Mouse (Mus musculus): ENCODE data around the gene Atmin.

Gene Atmin

DNA sequence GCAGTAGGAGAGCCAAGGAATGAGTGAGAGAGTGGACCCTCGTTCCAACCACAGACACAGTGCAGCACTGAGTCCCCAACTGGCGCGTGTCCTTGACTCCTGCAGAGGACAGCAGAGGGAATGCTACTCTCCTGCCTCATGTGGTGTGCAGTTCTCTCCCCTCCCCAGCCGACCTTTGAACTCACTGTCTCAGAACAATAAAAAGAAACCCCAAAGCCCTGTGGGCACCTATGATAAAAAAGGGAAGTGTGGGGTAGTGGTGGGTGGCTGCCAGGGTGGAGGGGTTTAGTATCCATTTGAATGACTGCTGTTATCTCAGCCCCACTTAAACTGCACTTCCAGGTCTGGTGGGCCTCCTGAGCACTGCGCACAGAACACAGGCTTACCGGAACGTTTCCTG, 4.4 kb downstream of the Atmin start:
- no peak for DNase-seq (ENCODE audit: extremely low spot score, low spot score)

DNA sequence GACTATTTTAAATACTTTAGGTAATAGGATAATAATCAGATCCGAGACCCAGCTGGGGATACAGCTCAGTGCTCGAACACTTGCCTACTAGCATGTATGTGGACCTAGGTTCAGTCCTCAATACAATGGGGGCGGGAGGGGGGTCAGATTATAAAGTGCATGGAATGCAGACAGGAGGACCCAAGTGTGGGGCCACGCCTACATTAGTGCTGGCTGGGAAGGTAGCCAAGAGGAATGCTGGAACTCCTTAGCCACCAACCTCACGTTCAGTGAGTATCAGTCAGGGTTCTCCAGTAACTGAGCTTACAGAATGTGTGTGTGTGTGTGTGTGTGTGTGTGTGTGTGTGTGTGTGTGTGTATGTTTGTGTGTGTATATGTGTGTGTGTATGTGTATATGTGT, 8.2 kb downstream of the Atmin start:
- no peak for DNase-seq (ENCODE audit: extremely low spot score, low spot score)

- DNase-seq (ENCODE audit: extremely low spot score, low spot score), result no peak
Observed at GRCm38 (mm10) chr8:116951778-116952177, 8.6 kb downstream of the Atmin start.

GRCm38 (mm10) chr8:116952428-116952827, 9.2 kb downstream of the Atmin start:
- DNase-seq (ENCODE audit: extremely low spot score, low spot score), result no peak

DNA sequence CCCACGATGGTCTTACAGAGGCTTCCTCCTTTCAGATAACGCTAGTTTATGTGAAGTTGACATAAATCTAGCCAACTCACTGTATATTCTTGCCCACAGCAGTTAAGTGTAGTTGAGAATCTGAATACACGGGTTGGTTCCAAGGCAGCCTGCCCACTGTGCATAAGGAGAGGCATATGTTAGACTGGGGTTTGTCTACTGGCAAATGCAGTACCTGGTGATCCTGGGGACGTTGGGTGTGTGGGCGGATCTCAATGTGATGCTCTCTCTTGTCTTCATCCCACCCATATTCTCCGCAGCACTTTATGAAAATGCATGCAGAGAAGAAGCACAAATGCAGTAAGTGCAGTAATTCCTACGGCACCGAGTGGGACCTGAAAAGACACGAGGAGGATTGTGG, 11.2 kb downstream of the Atmin start:
- DNase-seq (ENCODE audit: extremely low spot score, low spot score), result no peak

GRCm38 (mm10) chr8:116969531-116969930, 26.3 kb downstream of the Atmin start:
- DNase-seq (ENCODE audit: extremely low spot score, low spot score), result no peak

DNA sequence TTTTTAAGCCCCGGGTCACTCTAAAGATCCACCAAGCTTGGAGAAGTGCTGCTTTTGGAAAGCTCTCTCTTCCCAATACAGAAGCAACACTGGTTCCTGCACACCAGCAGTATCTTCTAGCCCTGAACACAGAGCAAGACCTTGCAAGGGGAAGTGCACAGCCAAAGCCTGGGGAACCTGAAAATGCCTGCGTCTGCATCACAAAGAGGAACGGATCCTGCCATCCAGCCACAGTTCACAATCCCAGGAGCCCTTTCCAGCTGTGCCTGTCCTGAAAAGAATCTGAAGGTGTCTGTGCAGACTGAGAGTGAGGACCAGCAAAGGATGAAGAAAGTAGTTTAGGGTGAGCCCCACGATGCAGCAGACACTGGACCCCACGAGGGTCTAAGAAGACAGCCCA, 31.9 kb downstream of the Atmin start:
- DNase-seq (ENCODE audit: extremely low spot score, low spot score), result no peak

GRCm38 (mm10) chr8:116975606-116976005, 32.4 kb downstream of the Atmin start:
- no peak for DNase-seq (ENCODE audit: extremely low spot score, low spot score)

- no peak for DNase-seq (ENCODE audit: extremely low spot score, low spot score)
Observed at GRCm38 (mm10) chr8:116978052-116978451, 34.9 kb downstream of the Atmin start.

- peak; percentile 99 for DNase-seq (ENCODE audit: extremely low spot score, low spot score)
Observed at GRCm38 (mm10) chr8:116978631-116979256, 35.6 kb downstream of the Atmin start, which contains the start of gene 1700030J22Rik. 1700030J22Rik (minus strand) TSS chr8:116978959.

GRCm38 (mm10) chr8:116980117-116980516, 36.9 kb downstream of the Atmin start:
- DNase-seq (ENCODE audit: extremely low spot score, low spot score), result peak; percentile 70

- DNase-seq (ENCODE audit: extremely low spot score, low spot score), result no peak
Observed at GRCm38 (mm10) chr8:116989842-116990241, 46.6 kb downstream of the Atmin start.

GRCm38 (mm10) chr8:116991241-116991640, 48.0 kb downstream of the Atmin start:
- DNase-seq (ENCODE audit: extremely low spot score, low spot score), result no peak

- DNase-seq (ENCODE audit: extremely low spot score, low spot score), result peak; percentile 39
Observed at GRCm38 (mm10) chr8:116992176-116992971, 49.2 kb downstream of the Atmin start.

DNA sequence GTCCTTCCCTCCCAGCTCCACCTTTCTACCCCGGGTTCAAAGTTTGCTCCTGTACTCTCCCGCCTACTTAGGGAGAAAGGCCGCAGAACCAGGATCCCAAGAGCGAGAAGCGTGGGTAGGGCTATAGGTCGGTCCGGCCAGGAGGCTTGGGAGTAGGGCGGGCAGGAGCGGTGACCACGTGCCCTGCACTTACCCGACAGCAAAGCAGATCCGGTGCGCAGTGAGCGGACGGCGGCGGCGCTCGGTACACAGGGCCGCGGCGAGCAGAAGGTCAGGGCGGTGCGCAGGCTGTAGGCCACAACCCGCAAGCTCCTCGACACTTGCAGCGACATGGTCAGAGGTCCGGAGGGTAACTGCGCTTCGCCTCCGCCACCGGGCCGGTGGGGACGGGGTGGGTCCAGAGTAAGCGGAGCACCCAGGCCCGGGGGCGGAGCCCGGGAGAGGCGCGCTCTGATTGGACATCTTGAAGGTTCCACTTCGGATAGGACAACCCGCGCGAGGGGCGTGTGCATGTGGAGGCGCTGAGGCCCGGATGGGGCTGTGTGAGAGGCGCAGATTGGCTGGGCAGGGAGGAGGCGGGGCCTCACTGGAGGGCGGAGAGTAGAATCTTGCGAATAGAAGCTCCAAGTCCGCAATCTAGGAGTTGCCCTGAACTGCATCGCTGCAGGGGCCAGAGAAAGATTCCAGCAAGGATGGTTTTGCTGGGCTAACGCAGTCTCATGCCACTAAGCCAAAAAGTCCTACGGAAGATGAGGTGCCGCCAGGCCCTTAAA, 50.1 kb downstream of the Atmin start, which contains the start of gene Gcsh:
Gcsh (minus strand) TSS at position 443 of the 773 bp plus-strand sequence.
- DNase-seq (ENCODE audit: extremely low spot score, low spot score), result peak; percentile 99

GRCm38 (mm10) chr8:116994016-116994716, 51.0 kb downstream of the Atmin start:
- no peak for DNase-seq (ENCODE audit: extremely low spot score, low spot score)

All from neural tube, embryonic 10.5 days (tissue).